Mouse (Mus musculus) neural tube, embryonic 14.5 days (tissue): ENCODE data around the gene Commd1. TPM values are rescaled to one million over a fixed set of nuclear protein-coding genes. Genes with fewer than 3 reads are reported as not detected.

ENCODE experiments used
- ATAC-seq: fragments of 200-750 bp; cut with Nextera tagmentation; 2 replicates; pipeline ENCODE4 v1.8.0; 2017; ENCODE audit warnings: low read depth, mild to moderate bottlenecking, moderate TSS enrichment, moderate library complexity
- H3K27ac ChIP-seq: fragments of 300-500 bp; sonication (generic); 2 replicates; pipeline ENCODE4 v1.5.1; 2014; ENCODE audit warnings: low read depth, mild to moderate bottlenecking, control low read depth, low read length, moderate library complexity, mixed read lengths
- H3K27me3 ChIP-seq: fragments of 300-500 bp; sonication (generic); 2 replicates; pipeline ENCODE4 v1.6.1; 2014; ENCODE audit warnings: low read length; ENCODE audit not compliant: control insufficient read depth, insufficient read depth
- H3K36me3 ChIP-seq: fragments of 300-500 bp; sonication (generic); 2 replicates; pipeline ENCODE4 v1.6.1; 2014; ENCODE audit warnings: low read length, mixed read lengths; ENCODE audit not compliant: control insufficient read depth, insufficient read depth
- H3K4me1 ChIP-seq: fragments of 300-500 bp; sonication (generic); 2 replicates; pipeline ENCODE4 v1.6.1; 2014; ENCODE audit warnings: low read length; ENCODE audit not compliant: control insufficient read depth, insufficient read depth
- H3K4me2 ChIP-seq: fragments of 300-500 bp; sonication (generic); 2 replicates; pipeline ENCODE4 v1.6.1; 2014; ENCODE audit warnings: mild to moderate bottlenecking, low read depth, low read length, control low read depth
- H3K4me3 ChIP-seq: fragments of 300-500 bp; sonication (generic); 2 replicates; pipeline ENCODE4 v1.5.1; 2014; ENCODE audit warnings: low read depth, low read length, control low read depth, mixed read lengths
- H3K9ac ChIP-seq: fragments of 300-500 bp; sonication (generic); replicated peaks from 2 replicates; pipeline ENCODE4 v1.6.1; 2014; ENCODE audit warnings: low read depth, mild to moderate bottlenecking, control low read depth, low read length, mixed read lengths
- H3K9me3 ChIP-seq: fragments of 300-500 bp; sonication (generic); 2 replicates; pipeline ENCODE4 v1.6.1; 2016; ENCODE audit warnings: low read length; ENCODE audit not compliant: control insufficient read depth
- WGBS: fragments of 180-500 bp; shearing (Covaris S2); extraction: QIAGEN DNeasy Blood & Tissue Kit; methylation state at CpG from one replicate; pipeline ENCODE4 v1.1.7; 2014; 5-methylcytosine and 5-hydroxymethylcytosine counted together
- polyA plus RNA-seq: library from polyadenylated mRNA; unstranded; fragments of >200 nt; fragmentation: Nextera tagmentation; extraction: Ambion mirVana; gene quantifications from 2 replicates; pipeline ENCODE4 v1.2.1, GENCODE M21; 2014

Commd1 gene
- polyA plus RNA-seq, 1 experiment from 2014 or later = 230 TPM

DNA sequence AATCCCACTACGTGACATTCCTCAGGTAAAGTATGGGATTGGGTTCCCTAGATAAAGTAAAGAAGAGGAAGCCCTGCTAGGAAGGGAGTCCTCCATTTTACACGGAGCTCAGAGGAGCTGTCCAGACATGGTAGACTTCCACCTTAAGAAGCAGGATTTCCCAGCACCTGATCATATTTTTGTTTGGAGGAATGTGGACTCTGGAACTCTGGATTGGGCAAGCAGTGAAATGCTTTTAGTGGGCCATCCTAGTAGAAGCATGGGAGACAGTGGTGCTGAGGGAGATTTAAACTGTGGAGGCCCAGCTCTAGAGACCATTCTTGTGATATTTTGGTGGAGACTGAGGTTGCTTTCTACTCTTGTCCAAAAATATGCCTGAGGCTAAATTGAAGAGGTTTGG, 59.6 kb downstream of the Commd1 start:
- 94% methylated on average over 2 of the region's 2 CpGs for WGBS
- H3K4me2 ChIP-seq = no peak overlapping the region

DNA sequence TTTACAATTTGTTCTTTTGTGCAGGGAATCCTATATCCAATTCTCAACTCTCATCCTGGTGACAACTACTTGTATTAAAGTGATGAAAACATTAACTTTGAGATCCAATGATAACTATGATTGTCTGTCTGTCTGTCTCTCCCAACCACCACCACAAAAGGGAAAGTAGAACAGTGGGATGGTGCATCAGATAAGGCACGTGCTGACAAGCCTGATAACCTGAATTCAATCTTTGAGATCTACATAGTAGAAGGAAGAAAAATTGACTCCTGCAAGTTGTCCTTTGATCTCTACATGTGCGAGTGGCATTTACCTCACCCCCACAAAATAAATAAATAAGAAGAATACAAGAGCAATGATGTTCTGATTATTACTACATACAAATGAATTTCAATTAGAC, 62.8 kb downstream of the Commd1 start:
- no peak overlapping the region for H3K9ac ChIP-seq
- no peak overlapping the region for H3K4me2 ChIP-seq
- no peaks in the 10 kb centered on the region for H3K36me3 ChIP-seq
- H3K27ac ChIP-seq = no peak overlapping the region
- H3K27me3 ChIP-seq = no peaks in the 10 kb centered on the region
- ATAC-seq = no peak
- H3K4me1 ChIP-seq = no peaks in the 10 kb centered on the region
- no peak overlapping the region for H3K4me3 ChIP-seq
- WGBS = 82% methylated on average over 2 of the region's 2 CpGs
- H3K9me3 ChIP-seq = no peaks in the 10 kb centered on the region

More for the DNA sequence above, 59.6 kb downstream of the Commd1 start:
- ATAC-seq = no peak
- H3K9me3 ChIP-seq = no peaks in the 10 kb centered on the region
- H3K4me1 ChIP-seq = no peaks in the 10 kb centered on the region
- H3K36me3 ChIP-seq = no peaks in the 10 kb centered on the region
- H3K27me3 ChIP-seq = no peaks in the 10 kb centered on the region
- H3K27ac ChIP-seq = no peak overlapping the region
- no peak overlapping the region for H3K4me3 ChIP-seq
- H3K9ac ChIP-seq = no peak overlapping the region

DNA sequence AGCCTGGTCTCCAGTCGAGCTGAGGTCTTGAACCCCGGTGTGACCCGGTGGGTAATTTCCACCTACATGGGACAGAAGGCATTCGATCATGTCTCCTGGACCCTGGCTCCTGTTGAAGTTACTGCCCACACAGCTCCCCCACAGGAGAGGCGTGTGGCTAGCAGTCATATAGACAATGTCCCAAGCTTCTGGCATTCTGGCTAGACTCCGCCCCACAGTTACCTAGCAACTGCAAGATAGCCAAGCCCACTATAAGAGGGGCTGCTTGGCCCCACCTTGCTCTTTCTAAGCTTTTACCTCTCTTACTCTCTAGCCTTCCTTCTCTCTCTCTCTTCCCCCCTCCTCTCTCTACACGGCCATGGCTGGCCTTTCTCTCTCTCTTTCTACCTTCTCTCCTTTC, 64.4 kb downstream of the Commd1 start:
- H3K9me3 ChIP-seq = no peaks in the 10 kb centered on the region
- no peak overlapping the region for H3K4me3 ChIP-seq
- H3K27me3 ChIP-seq = no peaks in the 10 kb centered on the region
- no peak for ATAC-seq
- H3K36me3 ChIP-seq = no peaks in the 10 kb centered on the region
- H3K4me1 ChIP-seq = no peaks in the 10 kb centered on the region
- 89% methylated on average over 7 of the region's 7 CpGs for WGBS
- H3K9ac ChIP-seq = no peak overlapping the region
- H3K27ac ChIP-seq = no peak overlapping the region
- no peak overlapping the region for H3K4me2 ChIP-seq

DNA sequence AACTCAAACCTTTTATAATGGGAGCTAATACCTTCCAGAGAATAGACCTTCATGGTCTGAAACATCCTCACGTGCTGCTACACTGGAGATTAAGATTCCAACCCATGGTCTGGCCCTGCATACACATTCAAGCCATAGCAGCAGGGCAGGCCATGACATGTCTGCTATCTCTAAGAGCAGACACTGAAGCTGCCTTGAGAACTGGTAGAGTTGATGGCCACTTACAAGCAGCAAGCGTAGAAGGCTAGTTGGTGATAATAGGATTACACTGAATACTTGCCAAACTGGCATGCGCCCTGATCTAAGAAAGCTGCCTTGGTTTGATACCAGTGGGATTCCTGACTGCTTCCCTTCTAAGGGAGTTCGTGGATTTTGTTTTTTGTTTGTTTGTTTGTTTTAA, 68.4 kb downstream of the Commd1 start:
- Histone ChIP-seq H3K36me3 (no peaks in the 10 kb centered on the region), H3K9ac (no peak overlapping the region), H3K27ac (no peak overlapping the region), H3K9me3 (no peaks in the 10 kb centered on the region), H3K4me1 (no peaks in the 10 kb centered on the region), H3K4me2 (no peak overlapping the region), H3K4me3 (no peak overlapping the region), H3K27me3 (no peaks in the 10 kb centered on the region)
- 95% methylated on average over 4 of the region's 4 CpGs for WGBS
- no peak for ATAC-seq

DNA sequence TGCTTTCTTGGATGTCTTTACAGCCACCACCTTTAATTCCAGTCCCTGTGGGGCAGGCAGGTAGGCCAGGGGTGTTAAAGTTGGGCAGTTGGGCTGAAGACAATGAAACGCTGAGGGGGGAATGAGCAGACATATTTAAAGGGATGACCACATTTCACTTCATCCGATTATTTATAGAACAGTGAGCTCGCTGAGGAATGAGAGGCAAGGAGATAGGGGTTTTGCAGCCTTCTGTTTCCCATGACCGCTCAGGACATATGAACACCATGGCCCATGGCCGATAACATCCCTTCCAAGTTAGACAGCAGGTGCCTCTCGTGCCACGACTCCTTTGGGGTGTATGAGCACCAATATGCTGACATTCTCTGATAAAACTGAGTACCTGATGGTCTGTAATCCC, 70.4 kb downstream of the Commd1 start:
- Histone ChIP-seq H3K4me2 (no peak overlapping the region), H3K27me3 (no peaks in the 10 kb centered on the region), H3K9me3 (no peaks in the 10 kb centered on the region), H3K9ac (no peak overlapping the region), H3K4me3 (no peak overlapping the region), H3K4me1 (no peaks in the 10 kb centered on the region), H3K27ac (no peak overlapping the region), H3K36me3 (no peaks in the 10 kb centered on the region)
- WGBS = 98% methylated on average over 7 of the region's 7 CpGs
- no peak for ATAC-seq

DNA sequence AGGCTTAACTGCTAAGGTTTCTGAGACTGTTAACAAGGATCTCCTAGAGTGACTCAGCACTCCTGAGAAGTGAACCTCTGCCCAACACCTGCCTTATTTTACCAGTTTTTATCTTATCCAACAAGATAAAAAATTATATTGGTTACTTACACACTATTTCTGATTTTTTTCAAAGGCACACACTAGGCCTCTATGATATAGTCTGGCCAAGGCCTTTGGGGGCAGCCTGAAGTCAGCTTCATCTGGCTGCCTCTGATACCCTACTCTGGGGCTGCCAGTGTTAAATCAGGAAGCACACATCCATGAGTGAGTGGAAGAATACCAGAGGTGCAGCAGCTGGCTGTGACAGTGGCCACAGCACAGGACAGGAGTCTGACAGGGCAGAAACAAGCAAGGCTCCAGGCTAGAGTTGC, 75.7 kb downstream of the Commd1 start:
- no peak overlapping the region for H3K4me3 ChIP-seq
- H3K4me2 ChIP-seq = no peak overlapping the region
- no peaks in the 10 kb centered on the region for H3K9me3 ChIP-seq
- H3K27me3 ChIP-seq = no peaks in the 10 kb centered on the region
- no peak overlapping the region for H3K9ac ChIP-seq
- no peaks in the 10 kb centered on the region for H3K4me1 ChIP-seq
- ATAC-seq = 0 out of 2 replicates have a peak, but pooled peaks have one; percentile 38
- no peak overlapping the region for H3K27ac ChIP-seq
- H3K36me3 ChIP-seq = no peaks in the 10 kb centered on the region

DNA sequence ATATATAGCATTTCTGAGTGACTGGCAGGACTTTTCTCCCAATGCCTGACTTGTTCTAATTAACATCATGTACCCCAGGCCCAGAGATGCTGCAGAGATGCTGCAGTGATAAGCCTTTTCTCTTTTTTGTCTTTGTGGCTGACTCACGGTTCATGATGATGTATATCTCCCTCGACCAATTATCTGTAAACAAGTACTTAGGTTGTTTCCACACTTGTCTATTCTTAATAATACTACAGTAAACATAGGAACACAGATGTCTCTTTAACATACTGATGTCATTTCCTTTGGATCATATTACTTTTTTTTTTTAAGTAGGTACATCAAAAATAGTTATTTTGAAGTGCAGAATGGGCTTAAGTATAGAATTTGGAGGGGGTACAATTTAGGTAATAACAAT, 79.3 kb downstream of the Commd1 start:
- H3K9me3 ChIP-seq = no peaks in the 10 kb centered on the region
- H3K9ac ChIP-seq = no peak overlapping the region
- no peak overlapping the region for H3K27ac ChIP-seq
- WGBS = 89% methylated on average over 2 of the region's 2 CpGs
- no peaks in the 10 kb centered on the region for H3K27me3 ChIP-seq
- no peaks in the 10 kb centered on the region for H3K4me1 ChIP-seq
- H3K36me3 ChIP-seq = no peaks in the 10 kb centered on the region; the same call in 1 of the 2 replicates
- no peak for ATAC-seq
- H3K4me3 ChIP-seq = no peak overlapping the region
- H3K4me2 ChIP-seq = no peak overlapping the region

DNA sequence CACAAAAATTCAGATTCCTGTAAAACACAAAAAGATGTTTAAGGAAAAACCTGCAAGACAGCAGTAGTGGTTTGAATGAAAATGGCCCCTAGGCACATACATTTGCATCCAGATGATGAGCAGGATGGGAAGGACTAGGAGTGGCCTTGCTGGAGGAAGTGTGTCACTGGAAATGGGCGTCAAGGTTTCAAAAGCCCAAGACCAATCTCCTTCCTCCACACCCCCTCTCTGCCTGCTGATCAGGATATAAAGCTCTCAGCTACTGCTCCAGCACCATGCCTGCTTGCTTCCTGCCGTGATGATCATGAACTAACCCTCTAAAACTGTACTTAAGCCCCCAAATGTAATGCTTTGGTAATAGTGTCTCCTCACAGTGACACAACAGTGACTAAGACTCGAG, 82.1 kb downstream of the Commd1 start:
- Histone ChIP-seq H3K4me1 (no peaks in the 10 kb centered on the region), H3K27me3 (no peaks in the 10 kb centered on the region), H3K4me3 (no peak overlapping the region), H3K27ac (no peak overlapping the region), H3K36me3 (no peaks in the 10 kb centered on the region; the same call in 1 of the 2 replicates), H3K9me3 (no peaks in the 10 kb centered on the region), H3K4me2 (no peak overlapping the region), H3K9ac (no peak overlapping the region)
- WGBS = 85% methylated on average over 3 of the region's 3 CpGs
- no peak for ATAC-seq

DNA sequence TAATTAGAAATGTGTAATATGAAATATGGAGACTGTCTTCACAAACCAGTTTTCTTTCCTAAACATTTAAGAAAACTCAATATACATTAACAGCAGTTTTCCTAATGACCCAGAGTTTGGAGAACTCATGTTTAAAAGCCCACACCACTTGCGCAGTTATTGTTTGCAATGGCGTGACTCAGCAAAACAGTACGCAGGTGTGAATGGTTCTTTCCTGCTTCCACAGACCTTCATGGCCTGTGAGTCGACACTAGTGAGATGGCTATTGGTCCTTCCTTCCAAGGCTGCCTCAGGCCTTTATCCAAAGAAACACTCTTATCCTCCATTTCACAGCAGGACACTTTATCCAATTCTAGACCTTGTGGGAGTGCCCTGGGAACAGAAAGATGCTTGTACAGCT, 84.5 kb downstream of the Commd1 start:
- Histone ChIP-seq H3K4me2 (no peak overlapping the region), H3K4me1 (no peaks in the 10 kb centered on the region), H3K9me3 (no peaks in the 10 kb centered on the region), H3K4me3 (no peak overlapping the region), H3K36me3 (no peaks in the 10 kb centered on the region; the same call in 1 of the 2 replicates), H3K9ac (no peak overlapping the region), H3K27ac (no peak overlapping the region), H3K27me3 (no peaks in the 10 kb centered on the region)
- ATAC-seq = no peak
- WGBS = 94% methylated on average over 4 of the region's 4 CpGs

DNA sequence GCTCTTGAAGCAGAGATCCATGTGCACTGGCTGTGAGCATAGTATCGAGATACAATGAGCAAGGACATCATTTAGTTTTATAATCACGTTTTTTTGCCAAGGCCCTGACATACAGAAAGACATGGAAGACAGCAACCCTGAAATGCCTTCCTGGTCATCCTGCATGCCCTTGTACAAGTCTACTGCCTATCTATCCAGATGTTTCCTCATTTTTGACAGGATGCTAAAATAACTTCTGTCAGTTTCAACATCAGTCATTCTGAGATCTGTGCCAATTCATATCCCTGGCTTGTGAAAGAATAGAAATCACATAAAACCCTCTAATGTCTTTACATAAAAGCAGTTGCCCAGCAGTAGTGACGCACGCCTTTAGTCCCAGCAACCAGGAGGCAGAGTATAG, 85.1 kb downstream of the Commd1 start:
- no peak for ATAC-seq
- Histone ChIP-seq H3K9ac (no peak overlapping the region), H3K4me2 (no peak overlapping the region), H3K4me3 (no peak overlapping the region), H3K4me1 (no peaks in the 10 kb centered on the region), H3K9me3 (no peaks in the 10 kb centered on the region), H3K36me3 (no peaks in the 10 kb centered on the region; the same call in 1 of the 2 replicates), H3K27me3 (no peaks in the 10 kb centered on the region), H3K27ac (no peak overlapping the region)
- 89% methylated on average over 4 of the region's 4 CpGs for WGBS
